Mouse (Mus musculus) adrenal gland, adult 18-20 months (tissue): Measurements from ENCODE around the gene Plce1. TPM values are rescaled to one million over a fixed set of nuclear protein-coding genes. Genes with fewer than 3 reads are reported as not detected.
"Not testable (repeated sequence)": the region's sequence is repeated elsewhere in the genome, so short reads cannot be mapped to it uniquely, and the experiment has no call there.

Source experiments
- DNase-seq, 2 experiments: peaks; one replicate each; pipeline ENCODE4 v3.0.0; 2021 to 2022; ENCODE audit warnings: low spot score in 2 of 2
- total RNA-seq, 2 experiments: library from RNA; stranded (reverse); gene quantifications; 1 replicate in 1 of 2; 2 replicates in 1 of 2; pipeline ENCODE4 v1.2.3; 2021

Plce1 gene
- total RNA-seq, 2 experiments from 2014 or later: 4.5 to 7.8 TPM

- DNase-seq: no peak
Measured at GRCm38 (mm10) chr19:38632251-38632650, 151.3 kb downstream of the Plce1 start.

GRCm38 (mm10) chr19:38633306-38633705 lies 152.4 kb downstream of the Plce1 start:
- no peak for DNase-seq

GRCm38 (mm10) chr19:38639050-38639449 lies 158.1 kb downstream of the Plce1 start:
- no peak for DNase-seq

GRCm38 (mm10) chr19:38639805-38640204 lies 158.9 kb downstream of the Plce1 start:
- DNase-seq: peak in 1 of 2 experiments; percentile 26

GRCm38 (mm10) chr19:38642515-38642914 lies 161.6 kb downstream of the Plce1 start:
- not testable (repeated sequence) for DNase-seq

GRCm38 (mm10) chr19:38644871-38645595 lies 164.1 kb downstream of the Plce1 start:
- DNase-seq: no peak

GRCm38 (mm10) chr19:38657980-38658379 lies 177.1 kb downstream of the Plce1 start:
- DNase-seq: no peak

GRCm38 (mm10) chr19:38665398-38665797 lies 184.5 kb downstream of the Plce1 start:
- DNase-seq: no peak

- no peak for DNase-seq
Measured at GRCm38 (mm10) chr19:38672015-38672600, 191.2 kb downstream of the Plce1 start.

- no peak for DNase-seq
Measured at GRCm38 (mm10) chr19:38673936-38674335, 193.0 kb downstream of the Plce1 start.

GRCm38 (mm10) chr19:38678655-38679054 lies 197.7 kb downstream of the Plce1 start:
- DNase-seq: no peak

- DNase-seq: no peak
Measured at GRCm38 (mm10) chr19:38679520-38679919, 198.6 kb downstream of the Plce1 start.

- DNase-seq: no peak
Measured at GRCm38 (mm10) chr19:38687326-38687725, 206.4 kb downstream of the Plce1 start.

GRCm38 (mm10) chr19:38688741-38689507 lies 208.0 kb downstream of the Plce1 start:
- DNase-seq: no peak

GRCm38 (mm10) chr19:38690276-38690675 lies 209.4 kb downstream of the Plce1 start:
- DNase-seq: no peak

- DNase-seq: no peak
Measured at GRCm38 (mm10) chr19:38691533-38691932, 210.6 kb downstream of the Plce1 start.

GRCm38 (mm10) chr19:38693331-38693730 lies 212.4 kb downstream of the Plce1 start:
- no peak for DNase-seq

GRCm38 (mm10) chr19:38693769-38694168 lies 212.9 kb downstream of the Plce1 start:
- no peak for DNase-seq

- DNase-seq: no peak
Measured at GRCm38 (mm10) chr19:38701776-38702175, 220.9 kb downstream of the Plce1 start.

- DNase-seq: no peak
Measured at GRCm38 (mm10) chr19:38704742-38705141, 223.8 kb downstream of the Plce1 start.

- no peak for DNase-seq
Measured at GRCm38 (mm10) chr19:38705244-38705643, 224.3 kb downstream of the Plce1 start.

GRCm38 (mm10) chr19:38706449-38706848 lies 225.5 kb downstream of the Plce1 start:
- no peak for DNase-seq
